Mouse (Mus musculus): ENCODE measurements around the gene Tbl3.

Gene Tbl3

GRCm38 (mm10) chr17:24653967-24654710, 53.3 kb downstream of the Tbl3 start:
- DNase-seq (ENCODE audit: low spot score), result peak; percentile 71

- no peak for DNase-seq (ENCODE audit: low spot score)
Observed at GRCm38 (mm10) chr17:24651835-24652234, 55.6 kb downstream of the Tbl3 start.

GRCm38 (mm10) chr17:24650766-24651165, 56.7 kb downstream of the Tbl3 start:
- no peak for DNase-seq (ENCODE audit: low spot score)

- no peak for DNase-seq (ENCODE audit: low spot score)
Observed at GRCm38 (mm10) chr17:24650070-24650616, 57.3 kb downstream of the Tbl3 start, which contains the start of gene Slc9a3r2. TSS of gene Slc9a3r2 (minus strand) at chr17:24650327.

GRCm38 (mm10) chr17:24649581-24650069, 57.8 kb downstream of the Tbl3 start:
- no peak for DNase-seq (ENCODE audit: low spot score)

GRCm38 (mm10) chr17:24648731-24649377, 58.6 kb downstream of the Tbl3 start:
- DNase-seq (ENCODE audit: low spot score), result no peak
